Mouse (Mus musculus) liver, embryonic 16.5 days (tissue): ENCODE measurements around the gene Tcf7l2. TPM values are rescaled to one million over a fixed set of nuclear protein-coding genes. Genes with fewer than 3 reads are reported as not detected.

Experiments
- ATAC-seq: fragments of 200-750 bp; cut with Nextera tagmentation; 2 replicates; pipeline ENCODE4 v1.8.0; 2017; ENCODE audit warnings: low read depth, mild to moderate bottlenecking, moderate number of reproducible peaks, moderate library complexity
- H3K27ac ChIP-seq: fragments of 300-500 bp; sonication (generic); 2 replicates; pipeline ENCODE4 v1.5.1; 2014; ENCODE audit warnings: mild to moderate bottlenecking, low read length
- H3K27me3 ChIP-seq: fragments of 300-500 bp; sonication (generic); 2 replicates; pipeline ENCODE4 v1.6.1; 2014; ENCODE audit warnings: low read depth, low read length, mixed read lengths; ENCODE audit not compliant: control insufficient read depth, insufficient read depth
- H3K36me3 ChIP-seq: fragments of 300-500 bp; sonication (generic); 2 replicates; pipeline ENCODE4 v1.6.1; 2014; ENCODE audit warnings: mild to moderate bottlenecking; ENCODE audit not compliant: control insufficient read depth, insufficient read depth
- H3K4me1 ChIP-seq: fragments of 300-500 bp; sonication (generic); 2 replicates; pipeline ENCODE4 v1.6.1; 2014; ENCODE audit warnings: low read depth, low read length, mixed read lengths; ENCODE audit not compliant: control insufficient read depth
- H3K4me2 ChIP-seq: fragments of 300-500 bp; sonication (generic); 2 replicates; pipeline ENCODE4 v1.6.1; 2014; ENCODE audit warnings: low read depth, low read length, mixed read lengths
- H3K4me3 ChIP-seq: fragments of 300-500 bp; sonication (generic); 2 replicates; pipeline ENCODE4 v1.5.1; 2014; ENCODE audit warnings: low read depth, mild to moderate bottlenecking, low read length
- H3K9ac ChIP-seq: fragments of 300-500 bp; sonication (generic); 2 replicates; pipeline ENCODE4 v1.6.1; 2014; ENCODE audit warnings: low read depth, low read length
- H3K9me3 ChIP-seq: fragments of 300-500 bp; sonication (generic); replicated peaks from 2 replicates; pipeline ENCODE4 v1.6.1; 2016; ENCODE audit warnings: low read length; ENCODE audit not compliant: control insufficient read depth
- WGBS: fragments of 180-500 bp; shearing (Covaris S2); extraction: QIAGEN DNeasy Blood & Tissue Kit; methylation state at CpG from one replicate; pipeline ENCODE4 v1.1.7; 2014; ENCODE audit not compliant: insufficient replicate concordance; 5-methylcytosine and 5-hydroxymethylcytosine counted together
- polyA plus RNA-seq: library from polyadenylated mRNA; unstranded; fragments of >200 nt; fragmentation: Nextera tagmentation; extraction: Ambion mirVana; gene quantifications from 2 replicates; pipeline ENCODE4 v1.2.1, GENCODE M21; 2015

The Tcf7l2 gene
- polyA plus RNA-seq, 1 experiment from 2014 or later: 20.7 TPM

GRCm38 (mm10) chr19:55747926-55748291, 6.3 kb downstream of the Tcf7l2 start:
- Histone ChIP-seq H3K9ac (no peak overlapping the region), H3K4me2 (no peak overlapping the region), H3K36me3 (no peaks in the 10 kb centered on the region), H3K27me3 (peaks cover 47% of the 10 kb centered on the region), H3K4me1 (peaks cover 3% of the 10 kb centered on the region), H3K9me3 (no peaks in the 10 kb centered on the region), H3K27ac (no peak overlapping the region), H3K4me3 (no peak overlapping the region)
- WGBS: 46% methylated on average over 6 of the region's 6 CpGs
- ATAC-seq: no peak

GRCm38 (mm10) chr19:55748801-55749200, 7.2 kb downstream of the Tcf7l2 start:
- H3K4me2 ChIP-seq: no peak overlapping the region
- no peak overlapping the region for H3K4me3 ChIP-seq
- ATAC-seq: no peak
- H3K27me3 ChIP-seq: peaks cover 38% of the 10 kb centered on the region
- H3K9ac ChIP-seq: no peak overlapping the region
- H3K27ac ChIP-seq: no peak overlapping the region
- H3K4me1 ChIP-seq: peaks cover 3% of the 10 kb centered on the region
- WGBS: 51% methylated on average over 6 of the region's 6 CpGs
- H3K9me3 ChIP-seq: no peaks in the 10 kb centered on the region
- H3K36me3 ChIP-seq: no peaks in the 10 kb centered on the region

GRCm38 (mm10) chr19:55749532-55749931, 7.9 kb downstream of the Tcf7l2 start:
- ATAC-seq: no peak

GRCm38 (mm10) chr19:55750048-55750447, 8.4 kb downstream of the Tcf7l2 start:
- H3K36me3 ChIP-seq: no peaks in the 10 kb centered on the region
- no peak overlapping the region for H3K4me2 ChIP-seq
- no peak overlapping the region for H3K27ac ChIP-seq
- no peak overlapping the region for H3K4me3 ChIP-seq
- peaks cover 3% of the 10 kb centered on the region for H3K4me1 ChIP-seq
- ATAC-seq: no peak
- H3K9me3 ChIP-seq: no peaks in the 10 kb centered on the region
- WGBS: 66% methylated on average over 13 of the region's 13 CpGs
- peaks cover 26% of the 10 kb centered on the region for H3K27me3 ChIP-seq
- H3K9ac ChIP-seq: no peak overlapping the region

More at GRCm38 (mm10) chr19:55749532-55749931, 7.9 kb downstream of the Tcf7l2 start:
- 68% methylated on average over 7 of the region's 7 CpGs for WGBS
- Histone ChIP-seq H3K4me1 (peaks cover 3% of the 10 kb centered on the region), H3K36me3 (no peaks in the 10 kb centered on the region), H3K27ac (no peak overlapping the region), H3K4me3 (no peak overlapping the region), H3K9me3 (no peaks in the 10 kb centered on the region), H3K9ac (no peak overlapping the region), H3K27me3 (peaks cover 31% of the 10 kb centered on the region), H3K4me2 (no peak overlapping the region)

- peaks cover 21% of the 10 kb centered on the region for H3K27me3 ChIP-seq
- ATAC-seq: no peak
- no peak overlapping the region for H3K4me3 ChIP-seq
- H3K4me1 ChIP-seq: peaks cover 3% of the 10 kb centered on the region
- H3K9me3 ChIP-seq: no peaks in the 10 kb centered on the region
- no peaks in the 10 kb centered on the region for H3K36me3 ChIP-seq
- H3K27ac ChIP-seq: no peak overlapping the region
- WGBS: 62% methylated on average over 7 of the region's 7 CpGs
- no peak overlapping the region for H3K9ac ChIP-seq
- H3K4me2 ChIP-seq: no peak overlapping the region
Measured at GRCm38 (mm10) chr19:55750465-55750864, 8.8 kb downstream of the Tcf7l2 start.

- no peak overlapping the region for H3K9ac ChIP-seq
- H3K4me2 ChIP-seq: no peak overlapping the region
- no peaks in the 10 kb centered on the region for H3K4me1 ChIP-seq
- H3K9me3 ChIP-seq: no peaks in the 10 kb centered on the region
- H3K27me3 ChIP-seq: peaks cover 3% of the 10 kb centered on the region
- no peak overlapping the region for H3K27ac ChIP-seq
- no peak overlapping the region for H3K4me3 ChIP-seq
- WGBS: 63% methylated on average over 8 of the region's 8 CpGs
- H3K36me3 ChIP-seq: no peaks in the 10 kb centered on the region
- no peak for ATAC-seq
Measured at GRCm38 (mm10) chr19:55752861-55753260, 11.2 kb downstream of the Tcf7l2 start.

GRCm38 (mm10) chr19:55754303-55754702, 12.7 kb downstream of the Tcf7l2 start:
- no peak for ATAC-seq
- Histone ChIP-seq H3K27me3 (no peaks in the 10 kb centered on the region), H3K27ac (no peak overlapping the region), H3K9ac (no peak overlapping the region), H3K9me3 (no peaks in the 10 kb centered on the region), H3K4me1 (no peaks in the 10 kb centered on the region), H3K36me3 (no peaks in the 10 kb centered on the region), H3K4me3 (no peak overlapping the region), H3K4me2 (no peak overlapping the region)
- WGBS: 53% methylated on average over 7 of the region's 7 CpGs

GRCm38 (mm10) chr19:55755462-55755861, 13.8 kb downstream of the Tcf7l2 start:
- Histone ChIP-seq H3K36me3 (no peaks in the 10 kb centered on the region), H3K4me2 (no peak overlapping the region)
- WGBS: 73% methylated on average over 9 of the region's 9 CpGs

GRCm38 (mm10) chr19:55756707-55757106, 15.1 kb downstream of the Tcf7l2 start:
- Histone ChIP-seq H3K4me1 (no peaks in the 10 kb centered on the region; the same call in 1 of the 2 replicates), H3K27ac (no peak overlapping the region), H3K9ac (no peak overlapping the region), H3K4me3 (no peak overlapping the region), H3K9me3 (no peaks in the 10 kb centered on the region), H3K36me3 (no peaks in the 10 kb centered on the region), H3K4me2 (no peak overlapping the region), H3K27me3 (no peaks in the 10 kb centered on the region)
- 56% methylated on average over 8 of the region's 8 CpGs for WGBS
- ATAC-seq: no peak

More at GRCm38 (mm10) chr19:55755462-55755861, 13.8 kb downstream of the Tcf7l2 start:
- Histone ChIP-seq H3K27me3 (no peaks in the 10 kb centered on the region), H3K9me3 (no peaks in the 10 kb centered on the region), H3K4me3 (no peak overlapping the region), H3K27ac (no peak overlapping the region), H3K4me1 (no peaks in the 10 kb centered on the region; the same call in 1 of the 2 replicates), H3K9ac (no peak overlapping the region)
- ATAC-seq: no peak
